Mouse (Mus musculus): Measurements from ENCODE around the gene Lats2. TPM values are rescaled to one million over a fixed set of nuclear protein-coding genes. Genes with fewer than 3 reads are reported as not detected.

Lats2 gene
- polyA plus RNA-seq, 1 experiment from 2014 or later, result 21.5 TPM

DNA sequence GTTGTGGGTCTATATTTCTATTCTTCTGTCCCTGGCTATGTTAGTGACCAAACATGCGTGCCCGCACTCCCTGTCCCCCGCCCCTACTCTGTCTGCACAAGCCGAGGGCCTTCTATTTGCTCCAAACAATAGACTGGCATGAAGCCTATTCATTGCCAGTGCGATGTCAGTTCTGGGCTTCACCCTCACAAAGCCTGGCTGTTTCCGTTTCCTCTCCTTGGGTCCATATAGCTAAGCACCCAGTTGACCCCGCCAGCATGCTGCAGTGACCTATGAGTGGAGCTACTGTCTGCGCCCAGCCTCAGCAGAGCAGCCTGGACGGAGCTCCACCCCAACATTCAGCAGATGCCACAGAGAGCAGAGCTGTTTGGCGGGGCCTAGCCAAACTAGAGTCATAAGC is 49.0 kb downstream of the Lats2 start:
- Histone ChIP-seq H3K9ac (replicated peaks; ENCODE audit: low read depth, low read length) (no peak overlapping the region), H3K27ac (ENCODE audit: low read length) (no peak overlapping the region), H3K9me3 (ENCODE audit: control insufficient read depth, low read depth, low read length) (no peaks in the 10 kb centered on the region), H3K27me3 (ENCODE audit: control insufficient read depth, insufficient read depth, low read length) (no peaks in the 10 kb centered on the region), H3K36me3 (ENCODE audit: control insufficient read depth, insufficient read depth, low read length) (peaks cover 3% of the 10 kb centered on the region), H3K4me2 (replicated peaks; ENCODE audit: low read depth, low read length) (no peak overlapping the region), H3K4me1 (ENCODE audit: control insufficient read depth, insufficient read depth, low read length) (peaks cover 20% of the 10 kb centered on the region), H3K4me3 (ENCODE audit: low read depth, low read length) (no peak overlapping the region)
- WGBS, result 59% methylated on average over 10 of the region's 10 CpGs
- ATAC-seq (ENCODE audit: insufficient number of reproducible peaks, insufficient read depth, low FRiP score, low read depth), result no peak

DNA sequence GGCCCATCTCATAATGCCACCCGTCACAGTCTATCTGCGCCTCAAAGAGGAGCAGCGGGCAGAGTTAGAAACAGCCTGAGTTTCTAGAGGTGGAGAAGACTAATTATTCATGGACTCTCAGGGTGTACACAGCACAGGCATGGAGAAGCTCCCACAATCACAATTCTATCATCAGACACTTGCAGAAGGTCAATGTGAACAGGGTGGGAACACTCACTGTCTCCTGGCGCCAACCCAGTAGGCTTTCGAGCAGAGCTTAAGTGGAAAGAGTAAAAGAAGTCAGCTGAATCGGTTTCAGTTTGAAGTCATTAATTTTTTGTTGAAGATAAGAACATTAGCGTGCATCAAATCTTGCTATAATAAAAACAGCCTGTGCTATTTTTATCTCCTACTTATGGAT is 49.6 kb downstream of the Lats2 start:
- 66% methylated on average over 7 of the region's 7 CpGs for WGBS
- Histone ChIP-seq H3K4me3 (ENCODE audit: low read depth, low read length) (no peak overlapping the region), H3K9ac (replicated peaks; ENCODE audit: low read depth, low read length) (no peak overlapping the region), H3K4me2 (replicated peaks; ENCODE audit: low read depth, low read length) (no peak overlapping the region), H3K36me3 (ENCODE audit: control insufficient read depth, insufficient read depth, low read length) (peaks cover 3% of the 10 kb centered on the region), H3K27ac (ENCODE audit: low read length) (no peak overlapping the region), H3K4me1 (ENCODE audit: control insufficient read depth, insufficient read depth, low read length) (peaks cover 20% of the 10 kb centered on the region), H3K9me3 (ENCODE audit: control insufficient read depth, low read depth, low read length) (no peaks in the 10 kb centered on the region), H3K27me3 (ENCODE audit: control insufficient read depth, insufficient read depth, low read length) (no peaks in the 10 kb centered on the region)
- no peak for ATAC-seq (ENCODE audit: insufficient number of reproducible peaks, insufficient read depth, low FRiP score, low read depth)

DNA sequence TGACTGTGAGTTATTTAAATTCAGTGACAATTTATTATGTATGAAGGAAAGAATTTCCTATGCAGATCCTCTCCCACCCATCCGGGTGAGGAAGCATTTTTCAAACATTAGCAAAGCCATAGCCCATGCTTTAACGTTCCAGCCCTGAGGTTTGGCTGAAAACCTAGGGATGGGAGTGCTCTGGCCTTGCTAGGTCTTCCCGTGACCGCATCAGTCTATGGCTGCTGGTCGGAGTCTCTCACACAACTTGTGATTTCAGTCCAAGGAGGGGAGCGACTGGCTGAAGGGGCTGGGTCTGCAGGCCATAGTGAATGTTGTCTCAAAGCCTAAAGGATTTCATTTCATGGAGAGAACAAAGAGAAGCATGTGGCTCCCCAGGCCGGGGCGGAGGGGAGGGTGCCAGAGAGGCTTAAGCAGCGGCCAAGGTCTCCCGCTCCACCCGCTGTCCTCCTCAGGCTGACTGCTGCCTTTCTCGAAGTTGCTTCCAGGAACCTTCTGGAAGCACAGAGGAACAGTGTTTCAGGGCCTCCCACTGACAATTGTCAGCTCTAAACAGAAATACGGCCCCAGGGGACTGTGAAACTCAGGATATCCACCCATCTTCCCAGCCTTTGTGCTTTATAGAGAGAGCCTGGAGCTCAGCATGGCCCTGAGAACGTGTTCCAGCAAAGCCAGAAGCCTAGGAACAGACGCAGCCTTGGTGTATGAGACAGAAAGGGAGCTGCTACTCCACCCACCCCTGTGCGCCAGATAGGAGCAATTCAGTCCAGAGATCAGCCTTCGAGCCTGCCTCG is 50.9 kb downstream of the Lats2 start:
- 58% methylated on average over 18 of the region's 18 CpGs for WGBS
- Histone ChIP-seq H3K27ac (ENCODE audit: low read length) (peak overlapping the region; percentile 61; the same call in 1 of the 2 replicates), H3K4me1 (ENCODE audit: control insufficient read depth, insufficient read depth, low read length) (peaks cover 20% of the 10 kb centered on the region), H3K4me2 (replicated peaks; ENCODE audit: low read depth, low read length) (no peak overlapping the region), H3K27me3 (ENCODE audit: control insufficient read depth, insufficient read depth, low read length) (no peaks in the 10 kb centered on the region), H3K9me3 (ENCODE audit: control insufficient read depth, low read depth, low read length) (no peaks in the 10 kb centered on the region), H3K9ac (replicated peaks; ENCODE audit: low read depth, low read length) (no peak overlapping the region), H3K36me3 (ENCODE audit: control insufficient read depth, insufficient read depth, low read length) (peaks cover 4% of the 10 kb centered on the region), H3K4me3 (ENCODE audit: low read depth, low read length) (no peak overlapping the region)
- no peak for ATAC-seq (ENCODE audit: insufficient number of reproducible peaks, insufficient read depth, low FRiP score, low read depth)

DNA sequence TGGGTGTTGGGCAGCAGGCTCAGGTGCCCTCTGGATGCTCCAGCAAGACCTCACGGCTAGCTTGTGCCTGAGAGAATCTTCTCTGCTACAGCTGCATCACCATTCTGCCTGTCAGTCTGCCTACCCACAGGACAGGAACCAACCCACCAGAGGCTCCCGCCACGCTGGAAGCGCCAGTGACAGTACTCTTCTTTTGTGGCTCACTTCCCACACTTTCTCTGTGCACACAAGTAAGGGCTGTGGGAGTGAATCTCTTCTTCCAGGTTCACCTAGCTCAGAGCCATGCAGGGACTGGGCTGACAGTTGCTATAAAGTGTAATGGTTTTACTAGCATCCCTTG is 51.5 kb downstream of the Lats2 start:
- H3K36me3 ChIP-seq (ENCODE audit: control insufficient read depth, insufficient read depth, low read length), result peaks cover 10% of the 10 kb centered on the region
- H3K9me3 ChIP-seq (ENCODE audit: control insufficient read depth, low read depth, low read length), result no peaks in the 10 kb centered on the region
- H3K4me1 ChIP-seq (ENCODE audit: control insufficient read depth, insufficient read depth, low read length), result peaks cover 20% of the 10 kb centered on the region
- H3K9ac ChIP-seq (replicated peaks; ENCODE audit: low read depth, low read length), result no peak overlapping the region
- peak overlapping the region; percentile 61; the same call in 1 of the 2 replicates for H3K27ac ChIP-seq (ENCODE audit: low read length)
- H3K4me2 ChIP-seq (replicated peaks; ENCODE audit: low read depth, low read length), result no peak overlapping the region
- no peak for ATAC-seq (ENCODE audit: insufficient number of reproducible peaks, insufficient read depth, low FRiP score, low read depth)
- no peaks in the 10 kb centered on the region for H3K27me3 ChIP-seq (ENCODE audit: control insufficient read depth, insufficient read depth, low read length)
- 81% methylated on average over 4 of the region's 4 CpGs for WGBS
- no peak overlapping the region for H3K4me3 ChIP-seq (ENCODE audit: low read depth, low read length)

DNA sequence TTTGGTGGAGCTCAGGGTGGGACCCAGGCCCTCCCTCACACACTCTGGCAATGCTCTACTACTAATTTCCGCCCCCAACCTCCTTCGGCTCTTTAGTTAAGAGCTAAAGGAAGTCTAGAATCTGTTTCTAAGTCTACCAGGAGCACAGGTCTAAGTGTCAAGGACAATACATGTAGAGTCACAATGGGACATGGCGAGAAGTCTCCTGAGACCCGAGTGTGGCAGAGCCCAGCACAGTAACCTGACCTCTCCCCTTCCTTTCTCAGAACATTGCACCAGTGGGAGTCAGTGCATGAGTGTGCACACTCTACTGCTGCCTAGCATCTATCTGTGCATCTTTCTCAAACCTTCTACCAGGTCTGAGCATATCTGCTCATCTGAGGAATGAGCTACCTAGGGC is 52.4 kb downstream of the Lats2 start:
- Histone ChIP-seq H3K27ac (ENCODE audit: low read length) (no peak overlapping the region), H3K9ac (replicated peaks; ENCODE audit: low read depth, low read length) (no peak overlapping the region), H3K27me3 (ENCODE audit: control insufficient read depth, insufficient read depth, low read length) (no peaks in the 10 kb centered on the region), H3K36me3 (ENCODE audit: control insufficient read depth, insufficient read depth, low read length) (peaks cover 10% of the 10 kb centered on the region), H3K9me3 (ENCODE audit: control insufficient read depth, low read depth, low read length) (no peaks in the 10 kb centered on the region), H3K4me3 (ENCODE audit: low read depth, low read length) (no peak overlapping the region), H3K4me2 (replicated peaks; ENCODE audit: low read depth, low read length) (no peak overlapping the region), H3K4me1 (ENCODE audit: control insufficient read depth, insufficient read depth, low read length) (peaks cover 20% of the 10 kb centered on the region)
- 87% methylated on average over 4 of the region's 4 CpGs for WGBS
- ATAC-seq (ENCODE audit: insufficient number of reproducible peaks, insufficient read depth, low FRiP score, low read depth), result no peak

DNA sequence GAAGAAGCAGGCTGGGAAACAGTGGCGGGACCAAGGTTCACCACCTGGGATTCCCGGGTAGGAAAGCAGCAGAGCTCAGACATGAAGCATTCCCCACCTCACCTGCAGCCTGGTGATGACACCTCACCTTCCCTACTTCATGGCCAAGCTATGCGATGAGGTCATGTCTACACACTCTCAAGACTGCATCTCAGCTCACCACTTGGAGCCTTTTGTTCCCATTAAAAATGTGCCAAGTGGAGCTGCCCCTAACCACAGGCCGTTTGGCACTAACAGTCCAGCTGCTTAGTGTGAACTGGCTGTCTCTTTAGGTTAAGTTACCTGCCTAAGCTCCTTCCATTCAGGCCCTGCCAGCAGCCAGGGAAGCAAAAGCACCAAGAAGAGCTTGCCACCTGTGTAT is 53.1 kb downstream of the Lats2 start:
- Histone ChIP-seq H3K9ac (replicated peaks; ENCODE audit: low read depth, low read length) (no peak overlapping the region), H3K4me1 (ENCODE audit: control insufficient read depth, insufficient read depth, low read length) (peaks cover 20% of the 10 kb centered on the region), H3K27ac (ENCODE audit: low read length) (no peak overlapping the region), H3K27me3 (ENCODE audit: control insufficient read depth, insufficient read depth, low read length) (no peaks in the 10 kb centered on the region), H3K4me2 (replicated peaks; ENCODE audit: low read depth, low read length) (no peak overlapping the region), H3K9me3 (ENCODE audit: control insufficient read depth, low read depth, low read length) (no peaks in the 10 kb centered on the region), H3K4me3 (ENCODE audit: low read depth, low read length) (no peak overlapping the region), H3K36me3 (ENCODE audit: control insufficient read depth, insufficient read depth, low read length) (peaks cover 14% of the 10 kb centered on the region)
- 86% methylated on average over 4 of the region's 4 CpGs for WGBS
- ATAC-seq (ENCODE audit: insufficient number of reproducible peaks, insufficient read depth, low FRiP score, low read depth), result no peak

DNA sequence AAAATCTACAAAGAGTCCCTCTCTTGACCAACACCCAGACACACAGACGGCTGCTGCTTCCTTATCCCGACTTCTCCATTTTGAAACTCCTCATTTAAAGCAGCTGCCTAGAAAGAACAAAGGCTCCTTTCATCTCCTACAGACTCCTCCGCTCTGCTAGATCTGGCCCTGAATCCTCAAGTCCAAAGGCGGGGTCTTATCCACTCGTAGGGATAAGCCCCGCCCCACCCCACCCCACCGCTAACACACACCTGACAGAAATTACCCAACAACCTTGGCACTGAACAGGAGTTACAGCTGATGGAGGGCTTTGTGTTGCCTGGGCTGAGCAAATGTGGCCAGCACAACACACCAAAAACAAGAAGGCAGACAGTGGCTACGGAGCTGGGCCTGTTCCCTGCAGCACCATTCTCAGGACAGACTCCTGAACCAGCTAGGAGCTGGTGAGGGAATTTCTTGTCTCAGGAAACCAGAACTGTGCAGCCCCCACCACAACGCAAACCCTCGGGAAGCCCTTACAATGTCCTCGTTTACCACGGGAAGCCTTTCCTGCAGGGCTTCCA is 56.2 kb downstream of the Lats2 start:
- H3K36me3 ChIP-seq (ENCODE audit: control insufficient read depth, insufficient read depth, low read length), result peaks cover 35% of the 10 kb centered on the region
- H3K4me3 ChIP-seq (ENCODE audit: low read depth, low read length), result no peak overlapping the region
- no peaks in the 10 kb centered on the region for H3K27me3 ChIP-seq (ENCODE audit: control insufficient read depth, insufficient read depth, low read length)
- H3K9ac ChIP-seq (replicated peaks; ENCODE audit: low read depth, low read length), result no peak overlapping the region
- H3K27ac ChIP-seq (ENCODE audit: low read length), result peak overlapping the region; percentile 52
- peak; percentile 82; the same call in 1 of the 2 replicates for ATAC-seq (ENCODE audit: insufficient number of reproducible peaks, insufficient read depth, low FRiP score, low read depth)
- H3K4me1 ChIP-seq (ENCODE audit: control insufficient read depth, insufficient read depth, low read length), result no peaks in the 10 kb centered on the region
- 69% methylated on average over 12 of the region's 12 CpGs for WGBS
- H3K4me2 ChIP-seq (replicated peaks; ENCODE audit: low read depth, low read length), result no peak overlapping the region
- no peaks in the 10 kb centered on the region for H3K9me3 ChIP-seq (ENCODE audit: control insufficient read depth, low read depth, low read length)

DNA sequence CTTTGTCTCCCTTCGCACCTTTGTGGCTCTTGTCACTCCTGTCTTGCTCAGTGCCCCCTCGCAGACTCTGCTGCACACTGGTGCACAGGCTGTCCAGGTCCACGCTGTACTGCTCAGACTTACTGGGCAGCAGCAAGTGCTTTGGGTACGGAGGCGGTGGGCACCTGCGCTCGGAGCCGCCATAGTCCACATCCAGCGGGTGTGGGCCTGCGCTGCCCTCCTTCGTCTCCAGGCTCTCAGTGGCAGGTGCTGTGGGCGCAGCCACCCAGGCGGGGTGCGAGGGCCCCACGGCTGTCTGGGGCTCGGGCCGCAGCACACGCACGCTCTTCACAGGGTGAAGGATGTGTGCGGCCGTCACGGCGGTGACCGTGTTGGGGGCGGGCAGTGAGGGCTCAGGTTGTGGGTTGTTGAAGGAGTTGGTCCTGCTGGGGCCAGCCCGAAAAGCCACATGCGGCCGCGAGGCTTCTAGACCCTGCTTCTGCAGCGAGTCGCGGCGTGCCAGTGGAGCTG is 58.7 kb downstream of the Lats2 start:
- H3K4me3 ChIP-seq (ENCODE audit: low read depth, low read length), result no peak overlapping the region
- H3K27ac ChIP-seq (ENCODE audit: low read length), result no peak overlapping the region
- no peaks in the 10 kb centered on the region for H3K9me3 ChIP-seq (ENCODE audit: control insufficient read depth, low read depth, low read length)
- H3K4me2 ChIP-seq (replicated peaks; ENCODE audit: low read depth, low read length), result no peak overlapping the region
- no peaks in the 10 kb centered on the region for H3K4me1 ChIP-seq (ENCODE audit: control insufficient read depth, insufficient read depth, low read length)
- H3K36me3 ChIP-seq (ENCODE audit: control insufficient read depth, insufficient read depth, low read length), result peaks cover 52% of the 10 kb centered on the region
- no peak overlapping the region for H3K9ac ChIP-seq (replicated peaks; ENCODE audit: low read depth, low read length)
- 95% methylated on average over 33 of the region's 33 CpGs for WGBS
- H3K27me3 ChIP-seq (ENCODE audit: control insufficient read depth, insufficient read depth, low read length), result no peaks in the 10 kb centered on the region
- ATAC-seq (ENCODE audit: insufficient number of reproducible peaks, insufficient read depth, low FRiP score, low read depth), result no peak
